Mouse (Mus musculus) thymus, adult 18-20 months (tissue): Measurements from ENCODE around the gene Myoz2.

Experiments
- DNase-seq, 2 experiments: peaks; one replicate each; pipeline ENCODE4 v3.0.0; 2022; ENCODE audit warnings: mixed read lengths in 2 of 2

The Myoz2 gene

GRCm38 (mm10) chr3:123001053-123001452 is 33.8 kb downstream of the Myoz2 start:
- no peak for DNase-seq

- no peak for DNase-seq
Measured at GRCm38 (mm10) chr3:122998511-122998910, 36.3 kb downstream of the Myoz2 start.

GRCm38 (mm10) chr3:122996968-122997367 is 37.8 kb downstream of the Myoz2 start:
- no peak for DNase-seq

GRCm38 (mm10) chr3:122986906-122987305 is 47.9 kb downstream of the Myoz2 start:
- no peak for DNase-seq

- DNase-seq = no peak
Measured at GRCm38 (mm10) chr3:122986386-122986785, 48.4 kb downstream of the Myoz2 start.

GRCm38 (mm10) chr3:122985183-122985944 is 49.5 kb downstream of the Myoz2 start:
- no peak for DNase-seq

GRCm38 (mm10) chr3:122984249-122985182 is 50.3 kb downstream of the Myoz2 start, which contains the start of gene Usp53:
Gene Usp53 (minus strand): TSS chr3:122984510.
- DNase-seq = peak; percentile 79 to 82

- peak; percentile 42 to 45 for DNase-seq
Measured at GRCm38 (mm10) chr3:122983849-122984248, 51.0 kb downstream of the Myoz2 start.

- no peak for DNase-seq
Measured at GRCm38 (mm10) chr3:122975964-122976363, 58.9 kb downstream of the Myoz2 start.

- no peak for DNase-seq
Measured at GRCm38 (mm10) chr3:122975363-122975762, 59.5 kb downstream of the Myoz2 start.

GRCm38 (mm10) chr3:122974833-122975232 is 60.0 kb downstream of the Myoz2 start:
- no peak for DNase-seq

- DNase-seq = no peak
Measured at GRCm38 (mm10) chr3:122972126-122972822, 62.5 kb downstream of the Myoz2 start.

GRCm38 (mm10) chr3:122968391-122968790 is 66.4 kb downstream of the Myoz2 start:
- no peak for DNase-seq

- DNase-seq = no peak
Measured at GRCm38 (mm10) chr3:122964301-122964700, 70.5 kb downstream of the Myoz2 start.
